9 mouse cellular contexts compared by ENCODE assay signal in genomic region chr10:94827890-94828733, GRCm38 (mm10).
DNase-seq lines count a peak whose midpoint lies in the region; ATAC-seq lines count a peak whose summit lies in the region.
"Had no signal": no experiment of that assay in that cellular context is flagged by ENCODE, and none has a peak within 500 bp of the region (broad histone marks: within the 10 kb centered on the region; RNA-seq: fewer than 3 reads in every experiment).

No protein-coding gene starts in this region.

- DNase-seq in T-cell, adult 2 months (ENCODE audit: low spot score), result peak; percentile 72
- peak; percentile 60 for DNase-seq in lung, postnatal 36 days
- DNase-seq in splenic B cell, adult 2 months (ENCODE audit: low read depth, low spot score), result peak; percentile 93
- DNase-seq in cerebellum, adult 11 months, result no peak
- no peak for DNase-seq in left cerebral cortex, postnatal 10 days (ENCODE audit: extremely low spot score in 1 of 2, low spot score in 2 of 2)
- DNase-seq: cerebellum, adult 9-10 months; kidney, adult 8-10 months had no signal

- no peaks in the 10 kb centered on the region for H3K27me3 ChIP-seq in splenic B cell, adult 2 months (ENCODE audit: control insufficient read depth, insufficient read depth, low read length, poor library complexity, severe bottlenecking)

- ATAC-seq in CD4-positive, CD25-positive, alpha-beta regulatory T cell, adult 4 months, result peak; percentile 90
- ATAC-seq in megakaryocyte-erythroid progenitor cell, adult 5-6 weeks (replicated peaks; ENCODE audit: low FRiP score, low TSS enrichment, poor library complexity, severe bottlenecking), result no peak

- H3K36me3 ChIP-seq in splenic B cell, adult 2 months (ENCODE audit: control insufficient read depth, insufficient read depth, low read length, poor library complexity, severe bottlenecking), result peaks cover 3% of the 10 kb centered on the region; the same call in 1 of the 2 replicates

- intact Hi-C loops in left cerebral cortex, postnatal 10 days (cut with DNase I), result loop anchor here (5.0 kb wide), 1 partner anchor 114 kb away; the partner anchor contains the start of gene Plxnc1

Comparison
In these comparisons a context has a peak if more than half of its experiments do, and no peak if none do; other contexts are left out.
1. DNase-seq: peak in T-cell, adult 2 months (single experiment), lung, postnatal 36 days (single experiment) and splenic B cell, adult 2 months (single experiment); none in cerebellum, adult 11 months (single experiment) and left cerebral cortex, postnatal 10 days (0 of 2).